Mouse (Mus musculus): ENCODE measurements around the gene Brd4.
"Not testable (repeated sequence)": the region's sequence is repeated elsewhere in the genome, so short reads cannot be mapped to it uniquely, and the experiment has no call there.

Gene Brd4

GRCm38 (mm10) chr17:32215587-32215986 is 68.9 kb downstream of the Brd4 start:
- DNase-seq: not testable (repeated sequence)

- DNase-seq: not testable (repeated sequence)
Observed at GRCm38 (mm10) chr17:32211554-32211953, 73.0 kb downstream of the Brd4 start.

- DNase-seq: peak; percentile 73
Observed at GRCm38 (mm10) chr17:32209752-32210151, 74.8 kb downstream of the Brd4 start.

- DNase-seq: no peak
Observed at GRCm38 (mm10) chr17:32209144-32209543, 75.4 kb downstream of the Brd4 start.

GRCm38 (mm10) chr17:32207586-32208245 is 76.8 kb downstream of the Brd4 start:
- no peak for DNase-seq

GRCm38 (mm10) chr17:32205345-32205744 is 79.2 kb downstream of the Brd4 start:
- no peak for DNase-seq

GRCm38 (mm10) chr17:32202972-32203371 is 81.5 kb downstream of the Brd4 start:
- DNase-seq: no peak

GRCm38 (mm10) chr17:32201086-32201485 is 83.4 kb downstream of the Brd4 start:
- DNase-seq: no peak

GRCm38 (mm10) chr17:32199796-32200195 is 84.7 kb downstream of the Brd4 start:
- DNase-seq: no peak

- no peak for DNase-seq
Observed at GRCm38 (mm10) chr17:32197156-32197555, 87.4 kb downstream of the Brd4 start.

GRCm38 (mm10) chr17:32195725-32196124 is 88.8 kb downstream of the Brd4 start:
- no peak for DNase-seq

GRCm38 (mm10) chr17:32193010-32193409 is 91.5 kb downstream of the Brd4 start:
- no peak for DNase-seq

- no peak for DNase-seq
Observed at GRCm38 (mm10) chr17:32189850-32190249, 94.7 kb downstream of the Brd4 start.

- DNase-seq: peak; percentile 28
Observed at GRCm38 (mm10) chr17:32188863-32189636, 95.5 kb downstream of the Brd4 start, which contains the start of gene Ephx3. Gene Ephx3 (minus strand): TSS chr17:32189549.

GRCm38 (mm10) chr17:32183017-32183416 is 101.5 kb downstream of the Brd4 start:
- DNase-seq: no peak

- no peak for DNase-seq
Observed at GRCm38 (mm10) chr17:32179621-32180491, 104.7 kb downstream of the Brd4 start.

GRCm38 (mm10) chr17:32176919-32177318 is 107.6 kb downstream of the Brd4 start:
- no peak for DNase-seq

- DNase-seq: no peak
Observed at GRCm38 (mm10) chr17:32173166-32173565, 111.4 kb downstream of the Brd4 start.

GRCm38 (mm10) chr17:32172485-32172884 is 112.0 kb downstream of the Brd4 start:
- DNase-seq: no peak

- DNase-seq: no peak
Observed at GRCm38 (mm10) chr17:32169518-32170225, 114.8 kb downstream of the Brd4 start.

GRCm38 (mm10) chr17:32166687-32167086 is 117.8 kb downstream of the Brd4 start, which contains the start of gene Notch3:
Gene Notch3 (minus strand): TSS chr17:32166852.
- DNase-seq: peak; percentile 34

GRCm38 (mm10) chr17:32165803-32166595 is 118.5 kb downstream of the Brd4 start:
- DNase-seq: peak; percentile 64

Data from right cerebral cortex, postnatal 14 days (tissue).